Mouse (Mus musculus): ENCODE results near the gene Ctcf.

Gene Ctcf

GRCm38 (mm10) chr8:105617451-105618278, 18.7 kb upstream of the Ctcf start:
- DNase-seq, result no peak

GRCm38 (mm10) chr8:105618279-105618634, 18.1 kb upstream of the Ctcf start:
- DNase-seq, result no peak

- DNase-seq, result no peak
Measured at GRCm38 (mm10) chr8:105618892-105619591, 17.3 kb upstream of the Ctcf start.

DNA sequence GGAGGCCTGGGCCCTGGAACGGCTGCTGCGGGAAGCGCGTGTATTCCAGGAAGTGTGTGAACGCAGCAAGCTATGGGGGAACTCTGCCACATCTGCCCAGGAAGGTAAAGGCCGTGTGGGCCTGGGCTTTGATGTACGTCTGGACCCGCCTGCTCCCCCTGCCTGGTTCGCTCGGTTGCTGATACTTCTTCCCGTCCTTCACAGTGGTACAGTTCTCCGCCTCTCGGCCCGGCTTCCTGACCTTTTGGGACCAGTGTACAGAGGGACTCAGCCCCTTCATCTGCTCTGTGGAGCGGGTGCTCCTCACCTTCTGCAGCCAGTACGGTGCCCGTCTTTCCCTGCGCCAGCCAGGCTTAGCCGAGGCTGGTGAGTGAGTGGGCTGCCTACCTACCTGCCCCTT, 16.2 kb upstream of the Ctcf start:
- no peak for DNase-seq

DNA sequence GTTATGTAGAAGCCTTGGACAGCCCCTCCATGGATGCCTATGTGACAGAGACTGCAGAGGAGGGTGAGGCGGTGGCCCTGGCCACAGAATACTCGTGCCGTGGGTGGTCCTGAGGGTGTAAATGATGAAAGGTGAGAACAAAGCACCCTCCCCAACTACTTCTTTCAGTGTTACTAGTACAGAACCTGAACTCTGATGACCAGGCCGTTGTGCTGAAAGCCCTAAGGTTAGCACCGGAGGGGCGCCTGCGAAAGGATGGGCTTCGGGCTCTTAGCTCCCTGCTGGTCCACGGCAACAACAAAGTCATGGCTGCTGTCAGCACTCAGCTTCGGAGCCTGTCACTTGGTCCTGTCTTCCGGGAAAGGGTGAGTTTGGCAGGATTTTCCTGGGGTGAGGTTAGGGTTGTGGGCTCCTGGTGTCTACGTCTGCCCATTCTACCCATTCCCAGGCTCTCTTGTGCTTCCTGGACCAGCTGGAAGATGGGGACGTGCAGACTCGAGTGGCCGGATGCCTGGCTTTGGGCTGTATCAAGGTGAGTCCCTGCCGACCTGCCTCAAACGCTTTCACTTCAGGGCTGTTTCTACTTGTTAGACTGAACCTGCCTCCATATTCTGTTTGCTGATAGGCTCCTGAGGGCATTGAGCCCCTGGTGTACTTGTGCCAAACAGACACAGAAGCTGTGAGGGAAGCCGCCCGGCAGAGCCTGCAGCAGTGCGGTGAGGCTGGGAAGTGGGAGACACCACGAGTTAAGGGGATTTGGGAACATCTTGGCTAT, 15.2 kb upstream of the Ctcf start:
- no peak for DNase-seq

DNA sequence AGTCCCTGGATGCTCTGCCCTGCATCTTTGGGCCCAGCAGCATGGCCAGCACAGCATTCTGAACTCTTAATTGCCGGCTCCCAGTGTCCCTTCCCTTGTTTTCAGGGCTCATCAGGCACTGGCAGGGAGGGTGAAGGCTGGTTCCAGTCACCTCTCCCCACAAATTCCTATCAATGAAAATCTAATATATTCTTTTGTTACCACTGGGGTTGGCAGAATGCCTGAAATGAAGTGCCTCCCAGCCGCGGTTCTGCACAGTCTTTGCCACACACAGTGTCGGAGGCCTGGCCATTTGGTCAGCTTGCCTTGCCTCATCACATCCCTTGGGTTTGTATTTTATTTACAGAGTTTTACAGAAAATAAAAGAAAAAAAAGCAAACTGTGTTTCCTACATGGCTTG, 14.5 kb upstream of the Ctcf start:
- DNase-seq, result no peak

- DNase-seq, result peak; percentile 95
Measured at GRCm38 (mm10) chr8:105622421-105622920, 13.9 kb upstream of the Ctcf start.

- DNase-seq, result no peak
Measured at GRCm38 (mm10) chr8:105623118-105623517, 13.2 kb upstream of the Ctcf start.

GRCm38 (mm10) chr8:105623679-105624245, 12.6 kb upstream of the Ctcf start:
- DNase-seq, result no peak

GRCm38 (mm10) chr8:105624401-105624800, 12.0 kb upstream of the Ctcf start:
- DNase-seq, result no peak

- no peak for DNase-seq
Measured at GRCm38 (mm10) chr8:105624831-105625230, 11.5 kb upstream of the Ctcf start.

DNA sequence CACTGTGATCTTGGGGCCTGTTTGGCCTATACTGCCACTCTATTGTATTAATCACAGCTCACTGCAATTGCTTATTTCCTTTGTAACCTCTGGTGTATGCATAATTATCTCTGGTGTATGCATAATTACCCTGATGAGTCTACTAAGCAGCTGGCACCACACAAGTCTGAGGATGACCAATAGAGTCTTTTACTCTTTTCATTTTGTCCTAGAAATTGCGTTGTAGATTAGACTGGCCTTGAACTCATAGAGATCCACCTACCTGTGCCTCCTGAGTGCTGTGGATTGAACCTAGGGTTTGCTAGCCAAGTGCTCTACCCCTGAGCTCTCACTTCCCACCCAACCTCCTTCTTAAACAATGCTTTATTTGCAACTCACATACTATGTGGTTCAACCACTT, 10.3 kb upstream of the Ctcf start:
- no peak for DNase-seq

DNA sequence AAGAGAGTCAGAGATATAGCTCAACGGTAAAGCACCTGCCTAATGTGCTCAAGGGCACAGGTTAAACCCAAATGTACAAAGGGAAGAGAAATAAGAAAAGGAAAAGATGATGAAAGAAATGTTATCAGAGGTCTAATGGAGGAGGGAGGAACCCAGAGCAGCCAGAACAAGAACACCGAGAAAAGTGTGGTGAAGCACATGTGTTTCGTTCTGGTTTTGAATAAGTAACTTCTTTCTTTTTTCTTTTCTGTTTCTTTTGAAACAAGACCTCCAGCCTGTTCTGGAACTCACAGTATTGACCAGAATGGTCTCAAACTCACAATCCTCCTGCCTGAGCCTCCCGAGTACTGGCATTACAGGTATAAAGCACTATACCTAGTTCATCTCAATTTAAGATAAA, 7.0 kb upstream of the Ctcf start:
- no peak for DNase-seq

DNA sequence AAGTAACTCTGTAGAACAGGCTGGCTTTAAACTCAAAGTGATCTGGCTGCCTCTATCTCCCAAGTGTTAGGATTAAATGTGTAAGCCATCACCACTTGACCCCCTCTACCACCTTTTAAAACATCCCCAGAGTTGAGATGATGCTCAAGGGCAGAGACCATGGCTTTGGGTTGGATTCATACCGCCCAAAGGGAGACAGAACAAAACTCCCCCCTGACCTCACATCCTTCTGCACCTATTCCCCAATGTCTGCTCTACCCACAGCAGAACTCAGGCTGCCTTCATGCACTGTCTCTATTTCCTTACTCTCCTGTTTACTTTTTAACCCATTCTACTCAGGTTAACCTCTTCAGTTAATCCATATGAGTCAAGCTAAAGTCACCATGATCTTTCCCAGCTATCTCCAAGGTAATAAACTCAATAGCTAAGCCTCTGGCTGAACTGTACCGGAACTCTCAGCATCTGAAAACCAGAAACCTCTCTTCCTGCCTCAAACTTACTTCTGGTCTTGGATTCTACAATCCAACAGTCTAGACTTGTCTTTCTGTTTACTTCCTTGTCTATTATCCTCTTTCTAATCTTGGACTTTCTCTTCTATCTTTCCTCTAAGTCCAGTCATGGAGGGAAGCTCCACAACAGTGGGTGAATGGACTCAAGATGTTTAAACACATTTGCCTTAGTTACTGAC, 1.5 kb upstream of the Ctcf start:
- DNase-seq, result no peak

DNA sequence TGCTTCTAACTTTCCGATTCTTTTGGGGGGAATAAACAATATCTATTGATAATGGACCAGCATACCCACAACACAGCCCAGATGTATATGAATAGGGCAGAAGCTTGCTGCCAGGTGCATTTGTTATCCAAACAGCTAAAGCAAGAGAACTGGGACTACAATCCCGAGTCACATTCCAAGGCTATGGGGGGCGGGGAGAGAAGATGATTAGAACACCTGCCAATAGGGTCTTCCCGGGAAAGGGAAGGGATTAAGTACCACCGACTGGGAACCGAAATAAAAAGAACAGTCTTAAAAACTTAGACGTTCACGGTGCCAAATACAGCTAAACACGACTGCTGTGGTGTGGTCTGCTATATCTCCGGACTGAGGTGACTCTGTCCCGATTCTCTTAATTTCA, 887 bp upstream of the Ctcf start:
- DNase-seq, result no peak

DNA sequence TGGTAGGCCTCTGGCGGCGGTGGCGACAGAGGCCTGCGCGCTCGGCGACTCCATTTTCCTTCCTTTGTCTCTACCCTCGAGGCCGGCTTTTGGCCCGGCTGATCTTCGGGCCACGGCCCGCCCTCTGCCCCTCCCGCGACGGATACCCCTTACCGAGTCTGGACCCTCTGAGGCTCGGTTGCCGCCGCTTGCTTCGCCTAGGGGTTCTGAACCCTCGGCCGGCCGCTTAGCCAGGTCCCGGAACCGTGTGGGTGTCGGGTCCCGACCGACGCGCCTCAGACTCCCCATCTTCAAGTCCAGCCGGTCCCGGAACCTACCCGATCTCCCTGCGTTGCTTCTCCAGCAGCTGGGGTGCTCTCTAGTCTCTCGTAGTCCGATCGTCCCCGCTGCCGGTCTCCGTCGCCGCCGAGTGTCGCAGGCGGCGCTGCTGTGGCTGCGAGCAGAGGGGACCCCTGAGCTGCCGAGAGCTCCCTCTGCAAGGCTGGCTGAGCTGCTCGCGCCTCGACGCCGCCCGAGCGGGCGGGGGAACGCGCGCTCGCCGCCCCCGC, 669 bp downstream of the Ctcf start, which contains the start of gene Agrp:
Gene Agrp, minus strand, starts transcription at position 431 of the 548 bp plus-strand sequence.
- no peak for DNase-seq

- DNase-seq, result no peak
Measured at GRCm38 (mm10) chr8:105637601-105638041, 1.3 kb downstream of the Ctcf start.

DNA sequence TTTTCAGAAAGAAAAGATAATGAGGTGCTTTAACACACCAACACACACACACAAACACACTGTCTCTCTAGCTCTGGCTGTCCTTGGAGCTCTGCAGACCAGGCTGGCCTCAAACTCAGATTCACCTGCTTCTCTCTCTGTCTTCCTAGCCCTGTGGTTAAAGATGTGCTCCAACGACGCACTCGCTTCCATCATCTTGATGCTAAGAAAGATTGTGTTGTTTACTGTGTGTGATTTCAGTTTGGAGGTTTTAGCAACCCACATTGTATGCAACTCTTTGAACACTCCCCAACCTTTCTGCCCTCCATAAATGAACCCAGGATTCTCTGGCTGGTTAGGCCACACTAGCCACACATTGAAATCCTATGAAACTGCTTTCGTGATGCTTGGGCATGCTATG, 2.1 kb downstream of the Ctcf start:
- DNase-seq, result no peak

DNA sequence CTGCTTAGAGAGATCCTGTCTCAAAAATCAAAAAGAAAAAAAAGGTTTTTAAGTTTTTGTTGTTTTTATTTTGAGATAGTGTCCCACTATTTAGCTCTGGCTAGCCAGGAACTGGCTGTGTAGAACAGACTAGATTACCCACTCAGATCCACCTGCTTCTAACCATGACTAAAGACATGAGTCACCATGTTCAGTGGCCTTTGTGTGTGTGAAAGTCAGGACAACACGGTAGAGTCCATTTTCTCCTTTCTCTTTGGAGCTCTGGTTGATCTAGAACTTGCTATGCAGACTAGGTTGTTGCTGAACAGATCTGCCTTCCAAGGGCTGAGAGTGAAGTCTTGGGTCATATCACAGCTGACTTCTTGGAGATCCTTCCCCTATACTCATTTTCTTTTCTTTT, 3.5 kb downstream of the Ctcf start:
- DNase-seq, result no peak

- DNase-seq, result no peak
Measured at GRCm38 (mm10) chr8:105640511-105640910, 4.1 kb downstream of the Ctcf start.

- DNase-seq, result no peak
Measured at GRCm38 (mm10) chr8:105645205-105645604, 8.8 kb downstream of the Ctcf start.

DNA sequence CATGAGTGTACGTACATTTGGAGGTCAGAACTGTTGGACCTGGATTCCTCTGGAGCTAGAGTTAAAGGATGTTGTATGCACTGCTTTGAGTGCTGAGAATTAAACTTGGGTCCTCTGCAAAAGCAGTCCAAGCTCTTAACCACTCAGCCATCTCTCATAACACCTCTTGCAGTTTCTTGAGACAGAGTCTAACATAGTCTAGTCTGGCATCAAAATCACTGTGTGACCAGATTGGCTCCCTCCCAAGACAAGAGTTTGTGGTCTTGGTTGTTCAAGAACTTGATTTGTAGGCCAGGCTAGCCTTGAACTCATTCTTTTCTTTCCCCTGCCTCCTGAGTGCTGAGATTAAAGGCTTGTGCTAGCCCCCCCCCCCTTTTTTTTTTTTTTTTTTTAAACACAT, 12.6 kb downstream of the Ctcf start:
- DNase-seq, result no peak

Measured in kidney, adult 11 months (tissue).